Mouse (Mus musculus): ENCODE data around the gene Sh3kbp1.

GRCm38 (mm10) chrX:159713191-159713590, 86.1 kb downstream of the Sh3kbp1 start:
- TF ChIP-seq CTCF (IDR thresholded peaks at IDR 0.05; ENCODE audit: low read depth, low read length) (no peak), POLR2A (IDR thresholded peaks at IDR 0.05; ENCODE audit: insufficient read depth, low read length) (no peak), EP300 (IDR thresholded peaks at IDR 0.05; ENCODE audit: insufficient read depth, low read depth, low read length) (no peak)

All from ES-Bruce4 (cell line).